Mouse (Mus musculus) cortical plate, adult 2 months (tissue): ENCODE measurements around the gene Hmox2. TPM values are rescaled to one million over a fixed set of nuclear protein-coding genes. Genes with fewer than 3 reads are reported as not detected.
"Not testable (repeated sequence)": the region's sequence is repeated elsewhere in the genome, so short reads cannot be mapped to it uniquely, and the experiment has no call there.

Source experiments
- H3K27ac ChIP-seq: fragments of 200-500 bp; 2 replicates; pipeline ENCODE4 v1.5.1; 2012; ENCODE audit warnings: low read length, control low read depth, inconsistent platforms; ENCODE audit not compliant: insufficient read depth
- H3K4me1 ChIP-seq: fragments of 200-500 bp; 2 replicates; pipeline ENCODE4 v1.6.1; 2011; ENCODE audit warnings: low read length; ENCODE audit not compliant: control insufficient read depth, insufficient read depth
- H3K4me3 ChIP-seq: fragments of 200-500 bp; 2 replicates; pipeline ENCODE4 v1.5.1; 2011; ENCODE audit warnings: mild to moderate bottlenecking, low read length, control low read depth; ENCODE audit not compliant: insufficient read depth
- CTCF ChIP-seq: fragments of 200-500 bp; IDR thresholded peaks from 2 replicates; pipeline ENCODE4 v1.5.1; 2011; ENCODE audit warnings: mild to moderate bottlenecking, control low read depth, low read length; ENCODE audit not compliant: insufficient read depth; ENCODE audit errors: extremely low read depth
- POLR2A ChIP-seq: fragments of 200-500 bp; IDR thresholded peaks from 2 replicates; pipeline ENCODE4 v1.6.1; 2011; ENCODE audit warnings: mild to moderate bottlenecking, low read length, control low read depth; ENCODE audit not compliant: insufficient read depth; ENCODE audit errors: extremely low read depth
- polyA plus RNA-seq: library from polyadenylated mRNA; depleted of rRNA; stranded (reverse); fragments of >200 nt; gene quantifications from 2 replicates; pipeline ENCODE4 v1.2.3, GENCODE M21; 2012

Hmox2 gene
- polyA plus RNA-seq, 1 experiment: 108 TPM

DNA sequence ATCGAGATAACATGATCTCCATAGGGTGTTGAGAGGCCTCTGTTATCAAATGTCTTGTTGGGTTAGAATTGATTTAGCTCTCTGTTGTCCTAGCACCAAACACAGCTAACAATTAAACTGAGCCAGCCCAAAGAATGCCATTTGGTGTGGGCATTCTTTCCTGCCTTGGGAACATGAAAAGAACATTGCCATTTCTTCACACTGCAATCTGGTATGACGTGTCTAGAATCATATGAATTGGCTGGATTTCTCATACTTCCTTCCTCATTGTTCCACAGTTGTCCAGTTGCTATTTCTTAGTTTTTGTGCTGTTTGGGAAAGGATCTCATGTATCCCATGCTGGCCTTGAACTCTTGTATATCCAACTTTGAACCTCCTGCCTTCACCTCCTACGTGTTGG, 27.9 kb downstream of the Hmox2 start:
- Histone ChIP-seq H3K4me1 (peaks cover 1% of the 10 kb centered on the region; the same call in 1 of the 2 replicates), H3K27ac (peak overlapping the region; percentile 56; the same call in 1 of the 2 replicates), H3K4me3 (no peak overlapping the region)
- TF ChIP-seq POLR2A (no peak), CTCF (no peak)

DNA sequence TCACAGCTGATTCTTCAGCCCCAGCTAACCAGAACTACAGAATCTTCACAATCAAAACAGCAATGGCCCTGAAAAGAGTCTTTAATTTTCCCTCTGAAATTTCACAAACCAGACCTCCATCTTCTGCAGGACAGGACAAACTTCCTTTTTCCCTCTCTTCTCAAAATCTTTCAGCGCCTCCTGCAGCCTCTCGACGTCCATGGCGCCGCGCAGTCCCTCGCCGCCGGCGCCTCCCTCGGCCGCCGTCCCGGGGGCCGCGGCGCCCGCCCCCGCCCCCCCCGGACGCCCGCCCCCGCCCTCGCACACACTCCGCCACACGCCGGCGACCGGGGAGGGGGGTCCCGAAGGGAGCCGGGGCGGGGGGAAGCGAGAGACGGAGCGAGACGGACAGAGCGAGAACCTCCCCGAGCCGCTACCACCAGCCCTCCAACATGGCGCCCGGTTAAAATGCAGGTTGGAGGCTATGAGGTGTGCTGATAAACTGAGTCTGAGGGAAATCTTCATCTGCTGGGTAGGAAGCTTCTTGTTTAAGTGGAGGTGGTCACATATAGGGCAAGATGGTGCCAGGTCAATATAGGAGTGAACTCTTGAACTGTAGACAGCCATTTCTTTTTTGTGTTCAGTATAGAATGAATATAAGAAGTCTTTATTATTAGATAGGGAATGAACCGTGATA, 30.6 kb downstream of the Hmox2 start:
- peak overlapping the region; percentile 30 for H3K4me3 ChIP-seq
- not testable (repeated sequence) for H3K4me1 ChIP-seq, H3K27ac ChIP-seq

DNA sequence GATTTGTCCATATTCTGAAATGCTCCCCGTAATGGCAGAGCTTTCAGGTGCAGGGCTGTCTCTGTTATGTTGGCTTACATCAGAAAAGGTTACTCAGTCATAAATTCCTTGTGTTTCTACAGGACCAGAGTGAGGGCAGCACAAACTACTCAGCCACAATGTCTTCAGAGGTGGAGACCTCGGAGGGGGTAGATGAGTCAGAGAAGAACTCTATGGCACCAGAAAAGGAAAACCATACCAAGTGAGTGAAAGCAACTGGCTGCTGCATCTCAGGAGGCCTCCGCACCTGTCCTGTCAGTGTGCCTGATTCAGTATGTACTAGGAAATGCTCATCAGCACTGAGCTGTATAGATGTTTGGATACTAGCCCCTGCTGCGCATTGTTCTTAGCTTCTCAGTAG, 36.3 kb downstream of the Hmox2 start:
- no peaks in the 10 kb centered on the region; the same call in 1 of the 2 replicates for H3K4me1 ChIP-seq
- TF ChIP-seq CTCF (no peak), POLR2A (no peak)
- no peak overlapping the region for H3K27ac ChIP-seq
- no peak overlapping the region for H3K4me3 ChIP-seq

DNA sequence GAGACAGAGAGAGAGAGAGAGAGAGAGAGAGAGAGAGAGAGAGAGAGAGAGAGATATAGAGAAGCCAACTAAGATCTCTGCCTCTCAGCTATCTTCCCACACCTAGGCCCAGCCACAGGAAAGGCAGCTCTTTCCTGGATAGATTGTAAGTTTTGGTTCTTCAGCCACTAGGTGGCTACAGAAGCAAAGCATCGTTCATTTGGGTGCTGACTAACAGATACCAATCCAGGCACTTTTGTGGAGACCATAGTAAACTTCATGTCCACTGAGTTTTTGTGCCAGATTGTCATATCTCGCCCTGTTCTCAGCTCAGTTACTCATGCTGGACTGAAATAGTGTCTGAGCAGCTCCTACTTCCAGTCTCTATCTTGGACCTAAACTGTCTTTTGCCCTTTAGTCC, 37.1 kb downstream of the Hmox2 start:
- H3K4me3 ChIP-seq: no peak overlapping the region
- no peaks in the 10 kb centered on the region for H3K4me1 ChIP-seq
- H3K27ac ChIP-seq: no peak overlapping the region
- peak; percentile 59 for TF ChIP-seq CTCF
- no peak for TF ChIP-seq POLR2A

DNA sequence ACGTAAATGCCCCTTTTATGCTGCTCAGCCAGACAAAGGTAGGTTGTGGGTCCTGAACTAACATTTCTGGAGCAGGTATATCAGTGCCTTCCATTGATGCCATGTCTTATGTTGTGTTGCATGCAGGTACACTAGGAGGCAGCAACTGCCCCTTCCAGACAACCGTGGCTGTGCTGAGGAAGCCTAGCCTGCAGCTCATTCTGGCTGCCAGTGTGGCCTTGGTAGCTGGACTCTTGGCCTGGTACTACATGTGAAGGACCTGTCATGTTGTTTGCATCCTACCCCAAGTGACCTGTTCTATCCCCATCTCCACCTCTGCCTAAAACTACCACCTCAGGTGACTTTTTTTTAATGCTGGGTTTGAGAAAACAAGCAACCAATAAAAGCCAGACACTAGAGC, 39.7 kb downstream of the Hmox2 start:
- no peak for TF ChIP-seq POLR2A
- 0 out of 2 replicates have a peak, but pooled peaks have one; percentile 0 for TF ChIP-seq CTCF
- H3K4me3 ChIP-seq: no peak overlapping the region
- no peaks in the 10 kb centered on the region for H3K4me1 ChIP-seq
- H3K27ac ChIP-seq: no peak overlapping the region

DNA sequence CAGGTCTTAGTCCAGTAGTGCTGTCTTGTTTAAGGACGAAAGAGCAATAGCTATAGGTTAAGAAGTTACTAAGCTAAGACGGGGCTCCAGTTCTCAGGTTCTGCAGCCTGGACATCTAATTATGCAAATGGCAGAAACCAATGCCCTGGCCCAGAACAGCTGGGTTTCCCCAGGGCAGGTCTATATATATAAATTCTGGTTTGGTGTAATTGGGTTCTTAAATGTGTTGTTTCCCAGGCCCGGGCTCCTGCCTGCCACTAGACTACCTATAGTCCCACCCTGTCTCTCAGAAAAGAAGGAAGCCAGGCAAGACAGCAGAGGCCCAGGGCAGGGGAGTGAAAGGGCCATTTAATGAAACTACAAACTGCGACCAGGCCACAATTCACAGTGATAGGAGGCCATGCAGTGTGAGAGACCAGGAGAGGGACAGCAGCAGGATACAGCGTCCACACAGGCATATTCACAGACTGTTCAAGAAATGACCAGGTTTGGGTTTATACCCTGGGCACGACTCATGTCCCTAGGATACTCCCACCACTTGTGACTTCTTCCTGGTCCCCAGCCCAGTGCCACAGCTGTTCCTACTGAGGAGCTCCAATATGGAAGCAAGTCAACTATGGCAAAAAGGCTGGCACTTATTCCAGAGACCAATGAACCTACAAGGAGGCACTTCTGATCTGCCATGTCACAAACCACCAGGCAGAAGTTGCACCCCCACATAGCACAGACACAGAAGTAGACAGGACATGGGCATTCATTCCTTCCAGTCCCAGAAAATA, 41.0 kb downstream of the Hmox2 start:
- H3K27ac ChIP-seq: no peak overlapping the region

DNA sequence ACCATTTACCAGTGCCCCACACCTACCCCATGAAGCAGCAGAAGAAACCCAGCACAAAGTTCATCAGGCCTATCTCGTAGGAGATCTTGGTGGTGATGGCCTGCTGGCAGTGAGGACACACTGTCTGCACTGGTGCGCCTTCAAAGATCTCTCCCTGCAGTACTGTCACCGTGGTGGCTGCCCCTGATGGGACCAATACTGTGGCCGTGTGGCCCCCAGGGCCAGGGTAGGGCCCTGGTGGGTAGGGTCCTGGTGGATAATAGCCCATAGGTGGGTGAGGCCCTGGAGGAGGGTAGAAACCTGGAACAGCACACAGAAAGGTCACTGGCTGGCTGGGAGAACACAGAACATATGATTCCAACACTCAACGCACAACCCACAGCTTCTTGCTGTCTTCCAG, 42.6 kb downstream of the Hmox2 start:
- Histone ChIP-seq H3K4me3 (no peak overlapping the region), H3K4me1 (peaks cover 5% of the 10 kb centered on the region), H3K27ac (no peak overlapping the region)
- TF ChIP-seq CTCF: no peak
- no peak for TF ChIP-seq POLR2A

More for the DNA sequence above, 41.0 kb downstream of the Hmox2 start:
- Histone ChIP-seq H3K4me1 (peaks cover 2% of the 10 kb centered on the region; the same call in 1 of the 2 replicates), H3K4me3 (no peak overlapping the region)
- TF ChIP-seq CTCF (no peak), POLR2A (peak; percentile 43; the same call in 1 of the 2 replicates)

DNA sequence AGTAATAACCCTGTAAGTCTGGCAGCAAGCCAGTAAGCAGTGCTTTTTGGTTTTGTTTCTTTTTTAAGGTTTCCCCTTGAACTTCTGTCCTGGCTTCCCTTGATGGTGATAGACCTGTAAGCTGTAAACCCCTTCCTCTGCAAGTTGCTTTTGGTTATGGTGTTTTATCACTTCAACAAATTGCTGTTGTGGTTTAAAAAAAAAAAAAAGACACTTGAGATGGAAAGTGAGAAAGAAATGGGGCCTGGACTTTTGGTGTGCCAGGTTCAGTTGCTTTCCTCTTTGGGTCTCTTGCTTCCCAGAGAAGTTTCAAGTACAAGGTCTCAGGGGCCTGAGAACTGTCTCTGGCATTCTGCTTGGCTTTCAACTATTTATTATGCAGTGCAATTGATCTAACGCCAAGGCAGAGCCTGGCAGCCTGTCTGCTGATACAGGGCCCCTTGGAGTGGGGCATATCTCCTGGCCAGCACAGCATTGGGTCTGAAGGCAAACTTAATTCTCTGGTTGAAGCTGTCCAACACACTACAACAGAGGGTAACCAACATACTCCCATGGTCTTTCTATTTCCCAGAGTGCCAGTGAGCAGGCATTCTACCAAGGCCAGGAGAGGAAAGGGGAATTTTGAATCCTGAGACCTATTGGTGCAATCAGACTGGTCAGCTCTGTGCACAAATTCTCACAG, 47.3 kb downstream of the Hmox2 start:
- Histone ChIP-seq H3K4me3 (no peak overlapping the region), H3K4me1 (peaks cover 15% of the 10 kb centered on the region), H3K27ac (no peak overlapping the region)
- TF ChIP-seq CTCF (no peak), POLR2A (no peak)

DNA sequence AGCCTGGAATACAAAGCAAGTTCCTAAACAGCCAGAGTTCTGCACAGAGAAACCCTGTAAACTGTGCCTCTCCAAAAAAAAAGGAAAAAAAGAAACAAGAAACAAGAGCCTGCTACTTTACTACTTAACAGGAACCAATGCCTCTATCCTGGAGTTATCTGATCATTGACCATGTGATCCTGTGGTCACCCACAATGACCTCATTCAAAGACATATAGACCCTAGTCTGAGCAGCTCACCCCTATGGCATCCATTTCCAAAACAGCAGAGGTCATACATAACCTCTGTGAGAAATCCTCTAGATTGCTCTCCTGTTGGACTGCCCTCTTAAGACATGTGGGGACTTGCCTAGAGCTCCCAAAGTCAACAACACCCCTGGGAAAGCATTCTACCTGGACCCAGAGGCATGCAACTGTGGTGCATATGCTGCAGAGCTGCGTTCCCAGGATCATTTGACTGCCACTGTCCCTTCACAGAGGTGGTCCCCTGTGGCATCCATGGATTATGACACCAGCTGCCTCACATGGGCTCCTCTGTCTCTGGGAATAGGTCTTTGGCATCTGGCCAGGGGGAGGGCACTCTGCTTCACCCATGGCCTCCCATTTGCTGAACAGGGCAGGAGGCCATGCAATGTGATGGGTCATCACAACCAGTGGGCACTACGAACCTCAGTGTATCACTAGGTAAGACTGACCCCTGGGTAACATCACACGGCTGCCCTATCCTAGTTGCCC, 51.2 kb downstream of the Hmox2 start:
- TF ChIP-seq POLR2A (no peak), CTCF (no peak)
- peaks cover 21% of the 10 kb centered on the region for H3K4me1 ChIP-seq
- no peak overlapping the region for H3K27ac ChIP-seq

More for the DNA sequence above, 51.2 kb downstream of the Hmox2 start:
- H3K4me3 ChIP-seq: no peak overlapping the region
